Mouse (Mus musculus) MEL (cell line): ENCODE measurements around the gene Mitf. TPM values are rescaled to one million over a fixed set of nuclear protein-coding genes. Genes with fewer than 3 reads are reported as not detected.
A peak's percentile ranks its signal among the peaks of the same experiment; 100 is the strongest.

ENCODE experiments used
- DNase-seq: peaks from one replicate; pipeline ENCODE4 v3.0.0; 2011; ENCODE audit warnings: low read depth, low spot score
- H3K27ac ChIP-seq: 2 replicates; pipeline ENCODE4 v1.5.1; 2012; ENCODE audit warnings: low read depth, mild to moderate bottlenecking, control low read depth, low read length, moderate library complexity; ENCODE audit not compliant: control insufficient read depth
- H3K27me3 ChIP-seq, 2 experiments: fragments of 150-350 bp in 1 of 2; sonication (generic) in 1 of 2; 2 replicates each; pipeline ENCODE4 v1.6.1; 2012; ENCODE audit warnings: low read length in 2 of 2, mild to moderate bottlenecking in 2 of 2, improper control_type of control experiment in 1 of 2, moderate library complexity in 1 of 2; ENCODE audit not compliant: insufficient read depth in 2 of 2, control insufficient read depth in 1 of 2
- H3K36me3 ChIP-seq, 2 experiments: 2 replicates each; pipeline ENCODE4 v1.6.1; 2012 to 2014; ENCODE audit warnings: low read length in 2 of 2, improper control_type of control experiment in 1 of 2, inconsistent platforms in 1 of 2, mild to moderate bottlenecking in 1 of 2; ENCODE audit not compliant: insufficient read depth in 2 of 2, control insufficient read depth in 1 of 2
- H3K4me1 ChIP-seq, 2 experiments: fragments of 150-350 bp in 1 of 2; sonication (generic) in 1 of 2; 2 replicates each; pipeline ENCODE4 v1.6.1; 2012; ENCODE audit warnings: low read length in 2 of 2, improper control_type of control experiment in 1 of 2, mild to moderate bottlenecking in 1 of 2; ENCODE audit not compliant: insufficient read depth in 2 of 2, control insufficient read depth in 1 of 2
- H3K4me3 ChIP-seq, 2 experiments: fragments of 150-350 bp in 1 of 2; sonication (generic) in 1 of 2; 2 replicates each; pipeline ENCODE4 v1.5.1; 2012; ENCODE audit warnings: low read depth in 2 of 2, low read length in 2 of 2, mild to moderate bottlenecking in 2 of 2, moderate library complexity in 2 of 2, control low read depth in 1 of 2, improper control_type of control experiment in 1 of 2; ENCODE audit not compliant: control insufficient read depth in 1 of 2, insufficient read depth in 1 of 2
- H3K79me2 ChIP-seq: 2 replicates; pipeline ENCODE4 v1.6.1; 2012; ENCODE audit warnings: mild to moderate bottlenecking, low read length, moderate library complexity; ENCODE audit not compliant: control insufficient read depth, poor library complexity, insufficient read depth
- H3K9ac ChIP-seq: 2 replicates; pipeline ENCODE4 v1.6.1; 2012; ENCODE audit warnings: low read depth, mild to moderate bottlenecking, control low read depth, low read length, moderate library complexity; ENCODE audit not compliant: control insufficient read depth, poor library complexity, severe bottlenecking
- H3K9me3 ChIP-seq: fragments of 150-350 bp; sonication (generic); replicated peaks from 2 replicates; pipeline ENCODE4 v1.6.1; 2012; ENCODE audit warnings: mild to moderate bottlenecking, low read length, improper control_type of control experiment, moderate library complexity; ENCODE audit not compliant: insufficient read depth
- CHD1 ChIP-seq: IDR thresholded peaks from 2 replicates; pipeline ENCODE4 v1.6.1; 2012; ENCODE audit warnings: low read depth, mild to moderate bottlenecking, inconsistent platforms, low read length, improper control_type of control experiment
- CTCF ChIP-seq, 3 experiments: IDR thresholded peaks in 2 of 3; conservative IDR thresholded peaks in 1 of 3; 2 replicates each; pipeline ENCODE4 v1.5.1; 2011 to 2012; ENCODE audit warnings: low read length in 3 of 3, low read depth in 2 of 3, mild to moderate bottlenecking in 2 of 3, improper control_type of control experiment in 1 of 3, inconsistent platforms in 1 of 3, mixed read lengths in 1 of 3, moderate library complexity in 1 of 3; ENCODE audit not compliant: control insufficient read depth in 1 of 3, insufficient read depth in 1 of 3, poor library complexity in 1 of 3, severe bottlenecking in 1 of 3
- ELF1 ChIP-seq: IDR thresholded peaks from 2 replicates; pipeline ENCODE4 v1.6.1; 2014; ENCODE audit warnings: low read depth, mild to moderate bottlenecking, inconsistent platforms, low read length, improper control_type of control experiment, moderate library complexity
- EP300 ChIP-seq, 2 experiments: IDR thresholded peaks; 2 replicates each; pipeline ENCODE4 v1.6.1; 2011; ENCODE audit warnings: improper control_type of control experiment in 2 of 2, low read length in 2 of 2, low read depth in 1 of 2, mild to moderate bottlenecking in 1 of 2
- ETS1 ChIP-seq: IDR thresholded peaks from 2 replicates; pipeline ENCODE4 v1.6.1; 2012; ENCODE audit warnings: low read depth, mild to moderate bottlenecking, inconsistent platforms, low read length, improper control_type of control experiment, moderate library complexity
- GABPA ChIP-seq: IDR thresholded peaks from 2 replicates; pipeline ENCODE4 v1.6.1; 2012; ENCODE audit warnings: low read depth, mild to moderate bottlenecking, inconsistent platforms, low read length, improper control_type of control experiment, moderate library complexity
- JUND ChIP-seq: IDR thresholded peaks from 2 replicates; pipeline ENCODE4 v1.6.1; 2011; ENCODE audit warnings: low read depth, mild to moderate bottlenecking, improper control_type of control experiment, low read length
- MAX ChIP-seq: IDR thresholded peaks from 2 replicates; pipeline ENCODE4 v1.6.1; 2011; ENCODE audit warnings: low read length, improper control_type of control experiment
- MAZ ChIP-seq: IDR thresholded peaks from 2 replicates; pipeline ENCODE4 v1.6.1; 2012; ENCODE audit warnings: low read depth, mild to moderate bottlenecking, inconsistent platforms, low read length, improper control_type of control experiment
- MEF2A ChIP-seq: IDR thresholded peaks from 2 replicates; pipeline ENCODE4 v1.6.1; 2014; ENCODE audit warnings: low read depth, mild to moderate bottlenecking, inconsistent platforms, low read length, improper control_type of control experiment; ENCODE audit not compliant: poor library complexity, insufficient replicate concordance, severe bottlenecking; ENCODE audit errors: extremely low read depth
- MXI1 ChIP-seq: IDR thresholded peaks from 2 replicates; pipeline ENCODE4 v1.6.1; 2011; ENCODE audit warnings: mild to moderate bottlenecking, low read depth, low read length, improper control_type of control experiment
- MYC ChIP-seq: IDR thresholded peaks from 2 replicates; pipeline ENCODE4 v1.6.1; 2011; ENCODE audit warnings: low read depth, mild to moderate bottlenecking, low read length, improper control_type of control experiment, moderate library complexity
- NELFE ChIP-seq: IDR thresholded peaks from 2 replicates; pipeline ENCODE4 v1.6.1; 2011; ENCODE audit warnings: low read depth, low read length, improper control_type of control experiment
- POLR2AphosphoS5 ChIP-seq: IDR thresholded peaks from 2 replicates; pipeline ENCODE4 v1.6.1; 2012; ENCODE audit warnings: low read depth, borderline replicate concordance, mild to moderate bottlenecking, inconsistent platforms, low read length, moderate library complexity, mixed read lengths
- TBP ChIP-seq: IDR thresholded peaks from 2 replicates; pipeline ENCODE4 v1.8.0; 2011; ENCODE audit warnings: low read depth, low read length, improper control_type of control experiment
- TCF12 ChIP-seq: IDR thresholded peaks from 2 replicates; pipeline ENCODE4 v1.6.1; 2014; ENCODE audit warnings: low read depth, mild to moderate bottlenecking, inconsistent platforms, low read length, improper control_type of control experiment, moderate library complexity
- USF2 ChIP-seq, 2 experiments: IDR thresholded peaks; 2 replicates each; pipeline ENCODE4 v1.6.1; 2011 to 2012; ENCODE audit warnings: improper control_type of control experiment in 2 of 2, low read length in 2 of 2, borderline replicate concordance in 1 of 2, inconsistent platforms in 1 of 2, low read depth in 1 of 2, mild to moderate bottlenecking in 1 of 2; ENCODE audit not compliant: insufficient read depth in 1 of 2
- ZNF384 ChIP-seq: IDR thresholded peaks from 2 replicates; pipeline ENCODE4 v1.6.1; 2012; ENCODE audit warnings: low read depth, mild to moderate bottlenecking, inconsistent platforms, low read length, improper control_type of control experiment
- polyA plus RNA-seq, 2 experiments: library from polyadenylated mRNA; stranded (reverse) in 1 of 2; unstranded in 1 of 2; fragments of >175 nt in 1 of 2; fragments of >200 nt in 1 of 2; gene quantifications; 2 replicates each; pipeline versions ENCODE4 v1.2.1 to v1.2.4; 2012; ENCODE audit warnings: low replicate concordance in 2 of 2, low read depth in 1 of 2; ENCODE audit not compliant: insufficient read length in 2 of 2, insufficient read depth in 1 of 2, missing spikeins in 1 of 2
- total RNA-seq: library from RNA; depleted of rRNA; stranded (reverse); fragments of 300-350 nt; gene quantifications from 2 replicates; pipeline ENCODE4 v1.2.3, GENCODE M21; 2012

The Mitf gene
- total and polyA plus RNA-seq, 3 experiments, result 1.8 to 2.1 TPM; not detected in 1

- Histone ChIP-seq H3K27me3 (no peaks in the 10 kb centered on the region), H3K36me3 (peaks cover 0 to 45% of the 10 kb centered on the region in 2 experiments; a peak in 2 of 4 replicates), H3K79me2 (no peaks in the 10 kb centered on the region), H3K4me3 (no peak overlapping the region), H3K27ac (peak overlapping the region; percentile 62)
- no peak for DNase-seq
- TF ChIP-seq MYC (no peak), MAX (no peak), TCF12 (no peak), TBP (no peak), MEF2A (no peak), POLR2AphosphoS5 (no peak), JUND (no peak), ELF1 (no peak), GABPA (no peak), ETS1 (no peak), MXI1 (no peak)
- TF ChIP-seq, all 39 proteins: peak for 0
- H3K9me3 ChIP-seq, result no peaks in the 10 kb centered on the region
- H3K4me1 ChIP-seq, result peaks cover 27 to 36% of the 10 kb centered on the region in 2 experiments
- H3K9ac ChIP-seq, result no peak overlapping the region
These were observed 70.6 kb downstream of the Mitf start for GRCm38 (mm10) chr6:97877492-97877891.

- DNase-seq, result peak; percentile 47
- peaks cover 27 to 36% of the 10 kb centered on the region in 2 experiments for H3K4me1 ChIP-seq
- H3K9ac ChIP-seq, result peak overlapping the region; percentile 4; the same call in 1 of the 2 replicates
- H3K36me3 ChIP-seq, result peaks cover 0 to 45% of the 10 kb centered on the region in 2 experiments; a peak in 2 of 4 replicates
- TF ChIP-seq NELFE (no peak), TCF12 (peak; percentile 65), CTCF (IDR thresholded peaks at IDR 0.05 in 2 of 3, conservative IDR thresholded peaks at IDR 0.05 in 1 of 3; ENCODE audit: control insufficient read depth in 1 of 3, insufficient read depth in 1 of 3, low read depth in 2 of 3, low read length in 3 of 3, poor library complexity in 1 of 3, severe bottlenecking in 1 of 3) (no peak), MAZ (no peak), EP300 (IDR thresholded peaks at IDR 0.05; ENCODE audit: low read depth in 1 of 2, low read length in 2 of 2) (peak in 1 of 2 experiments; percentile 33; a peak in 2 of 4 replicates), ETS1 (peak; percentile 61; the same call in 1 of the 2 replicates), USF2 (IDR thresholded peaks at IDR 0.05; ENCODE audit: borderline replicate concordance in 1 of 2, insufficient read depth in 1 of 2, low read depth in 1 of 2, low read length in 2 of 2) (0 out of 4 replicates have a peak, but pooled peaks of 1 of the 2 experiments have one; percentile 15), CHD1 (no peak), ZNF384 (peak; percentile 93)
- H3K4me3 ChIP-seq, result peak overlapping the region in 1 of 2 experiments; percentile 30; a peak in 1 of 4 replicates
- H3K9me3 ChIP-seq, result no peaks in the 10 kb centered on the region
- H3K79me2 ChIP-seq, result no peaks in the 10 kb centered on the region
- H3K27me3 ChIP-seq, result no peaks in the 10 kb centered on the region
- peak overlapping the region; percentile 6; the same call in 1 of the 2 replicates for H3K27ac ChIP-seq
These were observed 73.5 kb downstream of the Mitf start for GRCm38 (mm10) chr6:97880363-97880762.
